Mouse (Mus musculus) midbrain, postnatal 0 days (tissue): ENCODE results near the gene Tmem230. TPM values are rescaled to one million over a fixed set of nuclear protein-coding genes. Genes with fewer than 3 reads are reported as not detected.

Experiments used
- ATAC-seq: fragments of 200-750 bp; cut with Nextera tagmentation; 2 replicates; pipeline ENCODE4 v1.8.0; 2017; ENCODE audit warnings: moderate number of reproducible peaks, mild to moderate bottlenecking, moderate TSS enrichment, moderate library complexity; ENCODE audit not compliant: low FRiP score
- DNase-seq: peaks from one replicate; pipeline ENCODE4 v3.0.0-alpha.2; 2015; ENCODE audit warnings: low spot score
- H3K27ac ChIP-seq: fragments of 300-500 bp; sonication (generic); 2 replicates; pipeline ENCODE4 v1.5.1; 2014; ENCODE audit warnings: low read depth, mild to moderate bottlenecking, low read length, mixed read lengths
- H3K27me3 ChIP-seq: fragments of 300-500 bp; sonication (generic); 2 replicates; pipeline ENCODE4 v1.6.1; 2014; ENCODE audit warnings: low read length, control low read depth, mixed read lengths; ENCODE audit not compliant: insufficient read depth
- H3K36me3 ChIP-seq: fragments of 300-500 bp; sonication (generic); 2 replicates; pipeline ENCODE4 v1.6.1; 2014; ENCODE audit warnings: low read length, control low read depth, mixed read lengths; ENCODE audit not compliant: insufficient read depth
- H3K4me1 ChIP-seq: fragments of 300-500 bp; sonication (generic); 2 replicates; pipeline ENCODE4 v1.6.1; 2014; ENCODE audit warnings: mild to moderate bottlenecking, control low read depth, antibody characterized with exemption, low read length, mixed read lengths; ENCODE audit not compliant: insufficient read depth
- H3K4me2 ChIP-seq: fragments of 300-500 bp; sonication (generic); 2 replicates; pipeline ENCODE4 v1.6.1; 2014; ENCODE audit warnings: low read depth, mild to moderate bottlenecking, low read length, mixed read lengths; ENCODE audit not compliant: poor library complexity, severe bottlenecking
- H3K4me3 ChIP-seq: fragments of 300-500 bp; sonication (generic); 2 replicates; pipeline ENCODE4 v1.5.1; 2014; ENCODE audit warnings: low read depth, mild to moderate bottlenecking, low read length, moderate library complexity
- H3K9ac ChIP-seq: fragments of 300-500 bp; sonication (generic); replicated peaks from 2 replicates; pipeline ENCODE4 v1.6.1; 2014; ENCODE audit warnings: mild to moderate bottlenecking, low read length, moderate library complexity, mixed read lengths; ENCODE audit not compliant: poor library complexity, severe bottlenecking
- H3K9me3 ChIP-seq: fragments of 300-500 bp; sonication (generic); 2 replicates; pipeline ENCODE4 v1.6.1; 2016; ENCODE audit warnings: low read length, control low read depth
- CTCF ChIP-seq: IDR thresholded peaks from 2 replicates; pipeline ENCODE4 v1.5.1; 2016; ENCODE audit warnings: antibody characterized with exemption, mild to moderate bottlenecking
- WGBS: fragments of 180-500 bp; shearing (Covaris S2); extraction: QIAGEN DNeasy Blood & Tissue Kit; methylation state at CpG from one replicate; pipeline ENCODE4 v1.1.7; 2014; 5-methylcytosine and 5-hydroxymethylcytosine counted together
- polyA plus RNA-seq: library from polyadenylated mRNA; unstranded; fragments of >200 nt; fragmentation: Nextera tagmentation; extraction: Ambion mirVana; gene quantifications from 2 replicates; pipeline ENCODE4 v1.2.1, GENCODE M21; 2015
- total RNA-seq: library from RNA; depleted of rRNA; stranded (reverse); fragments of >200 nt; gene quantifications from 2 replicates; pipeline ENCODE4 v1.2.3, GENCODE M21; 2014

Tmem230 gene
- total and polyA plus RNA-seq, 2 experiments from 2014 or later, result 40.1 to 42.0 TPM

DNA sequence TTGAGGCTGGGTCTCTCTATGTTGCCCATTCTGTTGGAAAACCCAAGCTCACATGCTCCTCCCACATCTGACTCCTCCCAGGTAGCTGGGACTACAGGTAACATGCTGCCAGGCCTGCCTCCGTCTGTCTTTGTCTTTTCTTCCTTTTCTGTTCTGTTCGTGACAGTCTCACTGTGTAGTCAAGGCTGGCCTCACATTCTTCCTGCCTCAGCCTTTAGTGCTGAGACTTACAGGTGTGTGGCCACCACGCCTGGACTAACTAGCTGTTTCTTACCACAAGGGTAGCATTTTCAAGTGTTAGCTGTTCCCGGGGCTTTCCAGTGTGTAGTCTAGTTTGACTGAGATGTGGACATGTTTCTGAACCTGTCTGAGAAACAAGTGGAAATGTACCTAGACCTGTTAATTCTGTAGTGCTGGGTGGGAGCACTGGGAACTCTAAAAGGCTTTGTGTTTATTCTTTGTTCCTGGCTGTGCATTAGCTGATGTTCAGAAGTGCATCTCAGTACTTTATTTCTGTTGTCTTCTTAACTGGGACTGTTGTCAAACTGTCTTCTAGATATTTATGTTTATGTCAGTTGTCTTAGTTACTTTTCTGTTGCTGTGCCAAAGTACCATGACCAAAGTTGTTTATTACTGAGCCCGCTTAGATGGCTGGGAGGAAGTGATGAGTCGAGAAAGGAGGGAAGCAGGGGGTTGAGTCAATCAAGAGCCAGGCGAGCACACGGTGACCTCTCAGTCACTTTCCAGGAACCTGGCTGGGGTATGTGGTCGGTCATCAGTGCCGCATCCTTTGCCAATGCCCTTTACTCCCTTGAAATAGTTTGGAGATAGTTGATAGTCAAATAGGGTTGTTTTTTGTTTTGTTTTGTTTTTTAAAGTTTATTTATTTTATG lies 34.2 kb upstream of the Tmem230 start:
- DNase-seq (no peak), ATAC-seq (no peak)
- no peak for TF ChIP-seq CTCF
- Histone ChIP-seq H3K9ac (no peak overlapping the region), H3K4me2 (no peak overlapping the region), H3K27ac (no peak overlapping the region), H3K4me3 (no peak overlapping the region), H3K27me3 (no peaks in the 10 kb centered on the region), H3K36me3 (no peaks in the 10 kb centered on the region), H3K9me3 (no peaks in the 10 kb centered on the region; the same call in 1 of the 2 replicates), H3K4me1 (peaks cover 2% of the 10 kb centered on the region; the same call in 1 of the 2 replicates)
- WGBS, result 57% methylated on average over 10 of the region's 10 CpGs

GRCm38 (mm10) chr2:132280518-132281120 lies 33.0 kb upstream of the Tmem230 start:
- Histone ChIP-seq H3K27me3 (no peaks in the 10 kb centered on the region), H3K27ac (no peak overlapping the region), H3K36me3 (no peaks in the 10 kb centered on the region), H3K9ac (no peak overlapping the region), H3K4me1 (peaks cover 2% of the 10 kb centered on the region; the same call in 1 of the 2 replicates), H3K4me2 (no peak overlapping the region), H3K4me3 (no peak overlapping the region), H3K9me3 (no peaks in the 10 kb centered on the region)
- no peak for ATAC-seq
- TF ChIP-seq CTCF, result no peak
- 92% methylated on average over 10 of the region's 10 CpGs for WGBS
- DNase-seq, result no peak

DNA sequence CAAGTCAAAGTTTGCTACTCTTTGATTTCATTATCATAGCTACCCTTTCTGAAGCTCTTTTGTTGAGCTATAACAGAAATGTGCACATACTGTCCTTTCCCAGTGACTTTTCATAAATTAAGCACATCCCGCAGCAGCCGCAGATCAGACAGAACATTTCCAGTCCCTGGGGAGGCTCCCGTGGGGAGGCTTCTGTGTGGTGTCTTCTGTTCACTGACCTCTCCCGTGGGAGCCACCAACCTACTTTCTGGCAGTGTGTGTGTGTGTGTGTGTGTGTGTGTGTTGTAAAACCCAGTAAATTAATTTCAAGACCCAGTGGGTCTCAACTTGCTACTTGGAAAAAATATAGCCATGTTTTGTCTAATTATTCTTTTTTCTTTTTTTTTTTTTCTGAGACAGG lies 32.4 kb upstream of the Tmem230 start:
- Histone ChIP-seq H3K9ac (no peak overlapping the region), H3K9me3 (no peaks in the 10 kb centered on the region), H3K4me1 (peaks cover 2% of the 10 kb centered on the region; the same call in 1 of the 2 replicates), H3K27ac (no peak overlapping the region), H3K4me2 (no peak overlapping the region), H3K27me3 (no peaks in the 10 kb centered on the region), H3K36me3 (no peaks in the 10 kb centered on the region), H3K4me3 (no peak overlapping the region)
- TF ChIP-seq CTCF, result no peak
- ATAC-seq, result no peak
- DNase-seq, result no peak
- WGBS, result 56% methylated on average over 4 of the region's 4 CpGs

GRCm38 (mm10) chr2:132279336-132279882 lies 31.8 kb upstream of the Tmem230 start:
- peaks cover 2% of the 10 kb centered on the region; the same call in 1 of the 2 replicates for H3K4me1 ChIP-seq
- no peaks in the 10 kb centered on the region for H3K36me3 ChIP-seq
- ATAC-seq (no peak), DNase-seq (no peak)
- H3K4me2 ChIP-seq, result no peak overlapping the region
- H3K9ac ChIP-seq, result no peak overlapping the region
- no peaks in the 10 kb centered on the region for H3K27me3 ChIP-seq
- H3K9me3 ChIP-seq, result no peaks in the 10 kb centered on the region
- no peak overlapping the region for H3K27ac ChIP-seq
- no peak overlapping the region for H3K4me3 ChIP-seq
- no peak for TF ChIP-seq CTCF
- WGBS, result 43% methylated on average over 3 of the region's 3 CpGs

GRCm38 (mm10) chr2:132278273-132278853 lies 30.8 kb upstream of the Tmem230 start:
- 66% methylated on average over 8 of the region's 8 CpGs for WGBS
- H3K27ac ChIP-seq, result no peak overlapping the region

More at GRCm38 (mm10) chr2:132278273-132278853, 30.8 kb upstream of the Tmem230 start:
- no peak for TF ChIP-seq CTCF
- ATAC-seq (no peak), DNase-seq (no peak)
- Histone ChIP-seq H3K27me3 (no peaks in the 10 kb centered on the region), H3K9me3 (no peaks in the 10 kb centered on the region), H3K36me3 (no peaks in the 10 kb centered on the region), H3K9ac (no peak overlapping the region), H3K4me1 (peaks cover 2% of the 10 kb centered on the region; the same call in 1 of the 2 replicates), H3K4me3 (no peak overlapping the region), H3K4me2 (no peak overlapping the region)
